Mouse (Mus musculus) CH12.LX (cell line): ENCODE results near the gene Ccdc114.
A peak's percentile ranks its signal among the peaks of the same experiment; 100 is the strongest.

ENCODE experiments used
- BHLHE40 ChIP-seq: IDR thresholded peaks from 2 replicates; pipeline ENCODE4 v1.6.1; 2011; ENCODE audit warnings: mild to moderate bottlenecking, low read depth, low read length, improper control_type of control experiment
- CHD2 ChIP-seq: IDR thresholded peaks from 2 replicates; pipeline ENCODE4 v1.6.1; 2011; ENCODE audit warnings: low read length, improper control_type of control experiment
- CTCF ChIP-seq, 2 experiments: IDR thresholded peaks in 1 of 2; conservative IDR thresholded peaks in 1 of 2; 2 replicates each; pipeline ENCODE4 v1.5.1; 2011 to 2012; ENCODE audit warnings: low read depth in 2 of 2, low read length in 2 of 2, improper control_type of control experiment in 1 of 2, inconsistent platforms in 1 of 2, mild to moderate bottlenecking in 1 of 2, moderate library complexity in 1 of 2
- EP300 ChIP-seq: IDR thresholded peaks from 2 replicates; pipeline ENCODE4 v1.6.1; 2011; ENCODE audit warnings: low read length, improper control_type of control experiment

DNA sequence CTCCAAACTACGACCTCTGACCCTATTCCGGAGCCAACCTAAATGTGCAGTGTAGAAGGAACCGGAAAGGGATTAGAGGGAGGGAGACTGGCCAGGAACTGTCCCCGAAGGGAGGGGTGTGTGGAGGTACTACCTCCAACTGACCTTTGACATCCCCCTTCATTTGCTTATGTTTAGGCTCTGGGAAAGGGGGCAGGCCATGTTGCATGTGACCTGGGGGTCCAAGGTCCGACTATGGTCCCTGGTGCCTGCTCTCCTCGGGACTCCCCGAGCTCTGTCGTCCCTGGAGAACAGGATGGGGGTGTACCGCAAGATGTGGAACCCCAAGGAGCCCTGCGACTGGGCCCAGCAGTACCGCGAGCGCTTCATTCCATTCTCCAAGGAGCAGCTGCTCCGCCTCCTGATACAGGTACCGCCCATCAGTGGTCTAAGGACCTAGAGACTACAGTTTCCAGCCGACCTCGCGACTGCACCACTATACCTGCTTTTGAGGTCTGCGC is 26.6 kb upstream of the Ccdc114 start:
- TF ChIP-seq CTCF (conservative IDR thresholded peaks at IDR 0.05 in 1 of 2, IDR thresholded peaks at IDR 0.05 in 1 of 2; ENCODE audit: low read depth in 2 of 2, low read length in 2 of 2) (no peak), EP300 (no peak), BHLHE40 (peak; percentile 42; the same call in 1 of the 2 replicates), CHD2 (peak; percentile 63)
